Mouse (Mus musculus): Measurements from ENCODE around the gene Ak1. TPM values are rescaled to one million over a fixed set of nuclear protein-coding genes. Genes with fewer than 3 reads are reported as not detected.

The Ak1 gene
- polyA plus RNA-seq, 1 experiment from 2014 or later, result 1.3 TPM

DNA sequence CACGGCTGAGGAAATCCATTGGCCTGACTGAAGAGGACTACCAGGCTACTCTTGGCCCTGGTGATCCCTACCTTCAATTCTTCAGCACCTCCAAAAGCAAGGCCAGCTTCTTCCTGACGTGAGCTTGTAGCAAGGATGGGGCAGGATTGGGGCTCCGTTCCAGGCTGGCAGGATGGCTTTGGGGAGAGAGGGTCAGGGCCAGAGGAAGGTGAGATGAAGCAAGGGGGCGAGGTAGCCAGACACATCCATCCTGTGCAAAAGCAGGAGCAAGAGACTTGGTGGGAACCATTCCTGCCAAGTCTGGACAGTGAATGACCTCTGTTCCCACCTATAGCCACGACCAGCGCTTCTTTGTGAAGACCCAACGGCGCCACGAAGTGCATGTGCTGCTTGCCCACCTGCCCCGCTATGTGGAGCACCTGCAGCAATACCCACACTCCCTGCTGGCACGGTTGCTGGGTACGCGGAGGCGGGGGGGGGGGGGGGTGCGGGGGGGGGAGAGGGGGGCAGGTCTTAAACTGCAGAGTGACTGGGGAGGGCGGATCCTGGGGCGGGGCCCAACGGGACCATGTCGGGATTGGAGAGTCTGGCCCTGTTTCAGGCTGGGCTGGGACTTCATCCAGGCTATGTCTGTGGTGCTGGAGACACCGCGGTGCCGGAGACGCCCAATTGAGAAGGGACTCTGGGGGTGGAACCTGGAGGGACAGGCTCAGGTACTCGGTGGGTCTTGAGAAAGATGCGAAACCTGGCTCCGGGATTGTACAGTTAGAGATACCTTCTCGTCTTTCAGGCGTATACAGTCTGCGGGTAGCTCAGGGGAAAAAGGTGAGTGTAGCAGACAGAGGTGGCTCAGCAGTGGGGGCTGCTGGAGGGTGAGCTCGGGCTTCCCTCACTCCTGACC is 43.2 kb upstream of the Ak1 start:
- Histone ChIP-seq H3K27me3 (ENCODE audit: insufficient read depth, low read length) (peaks cover 22% of the 10 kb centered on the region), H3K36me3 (replicated peaks; ENCODE audit: insufficient read depth, low read length) (no peaks in the 10 kb centered on the region), H3K27ac (ENCODE audit: low read depth) (no peak overlapping the region), H3K4me1 (ENCODE audit: insufficient read depth) (peaks cover 15% of the 10 kb centered on the region), H3K4me2 (ENCODE audit: low read depth, low read length) (no peak overlapping the region), H3K9ac (replicated peaks) (no peak overlapping the region), H3K4me3 (ENCODE audit: low read depth, low read length) (no peak overlapping the region), H3K9me3 (ENCODE audit: low read length) (no peaks in the 10 kb centered on the region)
- ATAC-seq (no peak), DNase-seq (no peak)
- WGBS (ENCODE audit: insufficient replicate concordance), result 48% methylated on average over 23 of the region's 30 CpGs
- TF ChIP-seq CTCF (IDR thresholded peaks at IDR 0.05; ENCODE audit: low read depth), result no peak
- no peak for TF ChIP-seq EP300 (IDR thresholded peaks at IDR 0.05; ENCODE audit: low read depth)

DNA sequence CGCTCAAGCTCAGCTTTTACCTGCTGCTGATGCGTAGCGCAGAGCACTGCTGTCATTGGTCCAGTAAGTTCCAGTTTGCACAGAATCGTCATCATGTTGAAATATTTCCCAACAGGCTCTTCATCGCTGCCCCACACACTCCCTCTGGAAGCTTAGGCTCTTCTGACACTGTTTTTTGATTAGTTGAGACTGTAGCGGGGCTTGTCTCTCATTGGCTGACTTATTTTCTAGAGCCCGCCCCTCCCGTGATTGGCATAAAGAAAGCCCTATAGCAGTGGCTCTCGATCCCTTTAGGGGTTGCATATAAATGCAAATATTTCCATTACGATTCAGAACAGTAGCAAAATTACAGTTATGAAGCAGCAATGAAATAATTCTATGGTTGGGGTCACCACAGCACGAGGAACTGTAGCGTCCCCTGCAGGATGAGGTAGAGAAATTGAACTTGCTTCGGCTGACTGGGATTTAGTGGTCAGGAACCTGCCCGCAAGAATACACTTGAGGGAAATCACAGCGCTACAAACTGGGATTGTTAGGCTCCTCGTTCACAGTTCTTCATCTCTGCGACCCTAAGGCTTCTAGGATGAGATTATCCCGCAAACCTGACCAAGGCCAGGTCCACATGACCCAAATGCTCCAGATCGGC is 40.0 kb upstream of the Ak1 start:
- 44% methylated on average over 19 of the region's 19 CpGs for WGBS (ENCODE audit: insufficient replicate concordance)
- Histone ChIP-seq H3K27me3 (ENCODE audit: insufficient read depth, low read length) (peaks cover 14% of the 10 kb centered on the region; the same call in 1 of the 2 replicates), H3K9ac (replicated peaks) (no peak overlapping the region), H3K4me3 (ENCODE audit: low read depth, low read length) (no peak overlapping the region), H3K4me1 (ENCODE audit: insufficient read depth) (peaks cover 10% of the 10 kb centered on the region), H3K27ac (ENCODE audit: low read depth) (no peak overlapping the region), H3K9me3 (ENCODE audit: low read length) (no peaks in the 10 kb centered on the region), H3K4me2 (ENCODE audit: low read depth, low read length) (peak overlapping the region; percentile 44; the same call in 1 of the 2 replicates), H3K36me3 (replicated peaks; ENCODE audit: insufficient read depth, low read length) (no peaks in the 10 kb centered on the region)
- TF ChIP-seq CTCF (IDR thresholded peaks at IDR 0.05; ENCODE audit: low read depth) (peak; percentile 29; the same call in 1 of the 2 replicates), EP300 (IDR thresholded peaks at IDR 0.05; ENCODE audit: low read depth) (no peak)
- peak; percentile 53 for DNase-seq
- ATAC-seq, result peak; percentile 54

DNA sequence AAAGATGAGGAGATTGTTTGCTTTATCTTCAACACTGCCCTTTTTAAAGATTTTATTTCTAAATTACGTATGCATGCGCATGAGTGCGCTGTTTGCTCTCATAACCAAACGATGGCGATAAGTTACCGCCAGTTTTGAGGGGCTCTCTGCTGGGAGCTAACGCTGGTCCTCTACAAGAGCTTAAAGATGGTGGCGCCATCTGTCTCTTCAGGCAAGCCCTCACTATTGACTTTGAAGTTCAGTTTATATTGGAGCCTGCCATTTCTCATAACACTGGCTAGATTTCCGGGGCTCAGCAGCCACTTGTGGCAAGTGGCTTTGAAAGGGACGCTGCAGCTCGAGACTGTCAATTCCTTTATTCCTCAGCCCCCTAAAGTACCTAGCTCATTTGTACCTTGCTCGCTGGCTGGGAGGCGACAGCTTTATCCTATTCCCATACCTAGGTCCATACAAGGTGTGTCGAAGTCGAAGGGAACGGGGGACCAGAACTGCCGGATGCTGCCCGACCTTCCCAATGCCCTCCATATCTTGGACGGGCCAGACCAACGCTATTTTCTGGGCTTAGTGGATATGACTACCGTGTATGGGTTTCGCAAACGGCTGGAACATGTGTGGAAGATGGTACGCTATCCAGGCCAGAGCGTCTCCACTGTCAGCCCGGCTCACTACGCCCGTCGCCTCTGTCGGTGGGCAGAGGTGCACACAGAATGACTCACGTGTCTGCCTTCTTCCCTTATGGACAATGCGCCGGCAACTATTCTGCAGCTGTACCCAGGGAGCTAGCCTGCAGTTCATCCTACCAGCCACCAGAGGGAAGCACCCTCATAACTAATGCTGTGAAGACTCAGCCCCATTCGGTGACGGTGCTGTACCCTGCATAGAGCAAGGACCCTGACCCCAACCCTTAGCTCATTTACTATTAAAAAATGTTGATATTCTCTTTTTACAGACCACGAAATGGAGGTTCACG is 38.4 kb upstream of the Ak1 start:
- Histone ChIP-seq H3K27me3 (ENCODE audit: insufficient read depth, low read length) (peaks cover 14% of the 10 kb centered on the region; the same call in 1 of the 2 replicates), H3K4me3 (ENCODE audit: low read depth, low read length) (peak overlapping the region; percentile 2; the same call in 1 of the 2 replicates), H3K36me3 (replicated peaks; ENCODE audit: insufficient read depth, low read length) (no peaks in the 10 kb centered on the region), H3K27ac (ENCODE audit: low read depth) (no peak overlapping the region), H3K9me3 (ENCODE audit: low read length) (no peaks in the 10 kb centered on the region), H3K4me1 (ENCODE audit: insufficient read depth) (peaks cover 19% of the 10 kb centered on the region), H3K9ac (replicated peaks) (no peak overlapping the region; the same call in 1 of the 2 replicates), H3K4me2 (ENCODE audit: low read depth, low read length) (peak overlapping the region; percentile 64)
- ATAC-seq, result peak; percentile 59
- TF ChIP-seq CTCF (IDR thresholded peaks at IDR 0.05; ENCODE audit: low read depth), result peak; percentile 98
- no peak for TF ChIP-seq EP300 (IDR thresholded peaks at IDR 0.05; ENCODE audit: low read depth)
- peak; percentile 78 for DNase-seq
- WGBS (ENCODE audit: insufficient replicate concordance), result 12% methylated on average over 37 of the region's 37 CpGs

DNA sequence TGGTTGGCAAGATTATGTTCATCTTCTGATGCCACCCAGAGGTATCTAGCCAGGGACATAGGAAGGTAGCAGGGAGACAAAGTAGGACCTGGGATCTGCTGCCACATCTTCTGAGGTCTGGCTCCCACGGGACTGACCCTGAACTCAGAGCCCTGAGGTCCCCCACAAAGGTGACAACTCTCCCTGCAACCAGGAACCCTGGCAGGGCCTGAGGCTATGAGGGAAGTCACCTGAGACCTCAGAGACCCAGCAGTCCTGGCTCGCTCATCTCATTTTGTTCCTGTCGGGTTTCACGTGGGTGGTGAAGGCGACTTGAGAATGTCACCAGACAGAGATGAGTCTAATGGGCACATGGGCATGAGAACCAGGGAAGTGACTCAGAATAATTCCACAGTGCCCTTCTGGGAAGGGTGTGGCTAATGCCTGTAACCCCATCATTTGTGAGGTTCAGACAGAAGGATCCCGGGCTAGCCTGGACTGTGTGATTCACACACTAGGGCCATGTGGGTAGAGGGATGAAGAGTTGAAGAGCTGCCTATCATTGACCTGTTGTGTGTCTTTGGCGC is 36.3 kb upstream of the Ak1 start:
- no peak for DNase-seq
- ATAC-seq, result no peak
- 0 out of 2 replicates have a peak, but pooled peaks cover 5% of the 10 kb centered on the region for H3K27me3 ChIP-seq (ENCODE audit: insufficient read depth, low read length)
- TF ChIP-seq EP300 (IDR thresholded peaks at IDR 0.05; ENCODE audit: low read depth) (no peak), CTCF (IDR thresholded peaks at IDR 0.05; ENCODE audit: low read depth) (no peak)
- 85% methylated on average over 7 of the region's 7 CpGs for WGBS (ENCODE audit: insufficient replicate concordance)
- H3K36me3 ChIP-seq (replicated peaks; ENCODE audit: insufficient read depth, low read length), result no peaks in the 10 kb centered on the region
- peaks cover 25% of the 10 kb centered on the region for H3K4me1 ChIP-seq (ENCODE audit: insufficient read depth)
- no peak overlapping the region for H3K4me2 ChIP-seq (ENCODE audit: low read depth, low read length)
- no peak overlapping the region for H3K9ac ChIP-seq (replicated peaks)
- H3K27ac ChIP-seq (ENCODE audit: low read depth), result no peak overlapping the region
- H3K4me3 ChIP-seq (ENCODE audit: low read depth, low read length), result no peak overlapping the region
- no peaks in the 10 kb centered on the region for H3K9me3 ChIP-seq (ENCODE audit: low read length)

DNA sequence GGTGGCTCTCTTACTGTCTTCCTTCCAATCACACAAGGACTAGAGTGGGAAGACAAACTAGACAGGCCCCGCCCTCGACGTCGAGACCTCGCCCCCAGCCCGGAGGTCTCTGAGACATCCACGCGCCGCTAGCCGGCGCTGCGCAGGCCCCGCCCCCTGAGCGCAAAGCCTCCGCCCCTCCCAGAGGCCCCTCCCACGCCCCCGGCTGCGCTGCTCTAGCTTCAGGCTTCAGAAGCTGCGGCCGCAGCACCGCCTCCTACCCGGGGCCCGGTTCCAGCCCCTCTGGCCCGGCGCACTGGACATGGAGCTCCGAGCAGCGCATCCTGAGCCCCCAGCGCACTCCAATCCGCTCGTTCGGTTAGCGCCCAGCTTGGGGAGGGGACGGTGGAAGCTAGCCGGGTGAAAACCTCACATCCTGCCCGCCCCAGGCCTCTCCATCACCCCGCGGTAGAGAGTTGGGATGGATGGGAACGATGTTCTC is 34.6 kb upstream of the Ak1 start, which contains the start of gene St6galnac4:
Gene St6galnac4 (plus strand): TSS at position 225 of the 481 bp plus-strand sequence.
- Histone ChIP-seq H3K9me3 (ENCODE audit: low read length) (no peaks in the 10 kb centered on the region), H3K4me1 (ENCODE audit: insufficient read depth) (peaks cover 23% of the 10 kb centered on the region), H3K4me3 (ENCODE audit: low read depth, low read length) (peak within 1 kb of the TSS; percentile 63), H3K27me3 (ENCODE audit: insufficient read depth, low read length) (0 out of 2 replicates have a peak, but pooled peaks cover 5% of the 10 kb centered on the region), H3K4me2 (ENCODE audit: low read depth, low read length) (peak within 1 kb of the TSS; percentile 92), H3K27ac (ENCODE audit: low read depth) (peak within 1 kb of the TSS; percentile 56), H3K9ac (replicated peaks) (peak within 1 kb of the TSS; percentile 68), H3K36me3 (replicated peaks; ENCODE audit: insufficient read depth, low read length) (no peaks in the 10 kb centered on the region)
- DNase-seq (peak; percentile 92), ATAC-seq (peak; percentile 83)
- no peak for TF ChIP-seq EP300 (IDR thresholded peaks at IDR 0.05; ENCODE audit: low read depth)
- TF ChIP-seq CTCF (IDR thresholded peaks at IDR 0.05; ENCODE audit: low read depth), result peak; percentile 63
- whole genome bisulfite sequencing (ENCODE audit: insufficient replicate concordance), result 1% methylated on average over 38 of the region's 38 CpGs
